Mouse (Mus musculus): ENCODE results near the gene Sprr2e. TPM values are rescaled to one million over a fixed set of nuclear protein-coding genes. Genes with fewer than 3 reads are reported as not detected.

The Sprr2e gene
- polyA plus RNA-seq (2015; fragmentation: Nextera tagmentation; extraction: Ambion mirVana), result not detected in 2 replicates

GRCm38 (mm10) chr3:92351843-92352242, at the start of gene Sprr2e:
Gene Sprr2e (plus strand): TSS chr3:92352143.
- H3K4me2 ChIP-seq (replicated peaks), result no peak within 1 kb of the TSS
- no peaks in the 10 kb centered on the region for H3K27me3 ChIP-seq
- H3K36me3 ChIP-seq, result no peaks in the 10 kb centered on the region
- no peak within 1 kb of the TSS for H3K4me3 ChIP-seq
- no peak within 1 kb of the TSS for H3K27ac ChIP-seq (replicated peaks)
- H3K9ac ChIP-seq (replicated peaks), result no peak within 1 kb of the TSS
- no peaks in the 10 kb centered on the region for H3K9me3 ChIP-seq
- ATAC-seq (replicated peaks), result no peak
- no peaks in the 10 kb centered on the region for H3K4me1 ChIP-seq
- WGBS, result 87% methylated on average over 2 of the region's 2 CpGs

GRCm38 (mm10) chr3:92307406-92307805, 44.5 kb upstream of the Sprr2e start:
- ATAC-seq (replicated peaks), result no peak
- no peak overlapping the region for H3K9ac ChIP-seq (replicated peaks)
- no peak overlapping the region for H3K4me3 ChIP-seq
- H3K27me3 ChIP-seq, result no peaks in the 10 kb centered on the region
- no peak overlapping the region for H3K27ac ChIP-seq (replicated peaks)
- 87% methylated on average over 1 of the region's 1 CpGs for WGBS
- H3K9me3 ChIP-seq, result no peaks in the 10 kb centered on the region
- H3K36me3 ChIP-seq, result no peaks in the 10 kb centered on the region
- H3K4me1 ChIP-seq, result no peaks in the 10 kb centered on the region
- no peak overlapping the region for H3K4me2 ChIP-seq (replicated peaks)

GRCm38 (mm10) chr3:92316320-92316719, 35.6 kb upstream of the Sprr2e start, which contains the start of gene Sprr2b:
Gene Sprr2b (plus strand): TSS chr3:92316620.
- no peaks in the 10 kb centered on the region for H3K27me3 ChIP-seq
- H3K4me2 ChIP-seq (replicated peaks), result no peak within 1 kb of the TSS
- no peaks in the 10 kb centered on the region for H3K4me1 ChIP-seq
- no peaks in the 10 kb centered on the region for H3K36me3 ChIP-seq
- WGBS, result 57% methylated on average over 2 of the region's 2 CpGs
- no peak within 1 kb of the TSS for H3K9ac ChIP-seq (replicated peaks)
- H3K27ac ChIP-seq (replicated peaks), result no peak within 1 kb of the TSS
- ATAC-seq (replicated peaks), result no peak
- H3K4me3 ChIP-seq, result no peak within 1 kb of the TSS
- H3K9me3 ChIP-seq, result no peaks in the 10 kb centered on the region

- H3K36me3 ChIP-seq, result no peaks in the 10 kb centered on the region
- no peak overlapping the region for H3K4me3 ChIP-seq
- no peaks in the 10 kb centered on the region for H3K27me3 ChIP-seq
- no peak overlapping the region for H3K9ac ChIP-seq (replicated peaks)
- WGBS, result 57% methylated on average over 2 of the region's 2 CpGs
- H3K4me1 ChIP-seq, result no peaks in the 10 kb centered on the region
- ATAC-seq (replicated peaks), result no peak
- no peaks in the 10 kb centered on the region for H3K9me3 ChIP-seq
- H3K4me2 ChIP-seq (replicated peaks), result no peak overlapping the region
- H3K27ac ChIP-seq (replicated peaks), result no peak overlapping the region
These were observed 34.6 kb upstream of the Sprr2e start for GRCm38 (mm10) chr3:92317384-92317783.

- Histone ChIP-seq H3K27me3 (no peaks in the 10 kb centered on the region), H3K36me3 (no peaks in the 10 kb centered on the region), H3K4me3 (no peak overlapping the region), H3K4me2 (replicated peaks) (no peak overlapping the region), H3K4me1 (no peaks in the 10 kb centered on the region), H3K9ac (replicated peaks) (no peak overlapping the region), H3K9me3 (no peaks in the 10 kb centered on the region), H3K27ac (replicated peaks) (no peak overlapping the region)
- 83% methylated on average over 1 of the region's 1 CpGs for WGBS
- ATAC-seq (replicated peaks), result no peak
These were observed 15.7 kb upstream of the Sprr2e start for GRCm38 (mm10) chr3:92336278-92336677.

GRCm38 (mm10) chr3:92338840-92339239, 13.1 kb upstream of the Sprr2e start, which contains the start of gene Sprr2d:
Gene Sprr2d (plus strand): TSS chr3:92339140.
- H3K4me1 ChIP-seq, result no peaks in the 10 kb centered on the region
- no peak within 1 kb of the TSS for H3K4me2 ChIP-seq (replicated peaks)
- H3K9me3 ChIP-seq, result no peaks in the 10 kb centered on the region
- H3K36me3 ChIP-seq, result no peaks in the 10 kb centered on the region
- H3K9ac ChIP-seq (replicated peaks), result no peak within 1 kb of the TSS
- no peak within 1 kb of the TSS for H3K27ac ChIP-seq (replicated peaks)
- WGBS, result 90% methylated on average over 5 of the region's 5 CpGs
- no peaks in the 10 kb centered on the region for H3K27me3 ChIP-seq
- no peak within 1 kb of the TSS for H3K4me3 ChIP-seq
- ATAC-seq (replicated peaks), result no peak

- Histone ChIP-seq H3K27me3 (no peaks in the 10 kb centered on the region), H3K36me3 (no peaks in the 10 kb centered on the region), H3K4me2 (replicated peaks) (no peak overlapping the region), H3K4me3 (no peak overlapping the region), H3K9me3 (no peaks in the 10 kb centered on the region), H3K9ac (replicated peaks) (no peak overlapping the region), H3K27ac (replicated peaks) (no peak overlapping the region), H3K4me1 (no peaks in the 10 kb centered on the region)
- ATAC-seq (replicated peaks), result no peak
These were observed 9.7 kb downstream of the Sprr2e start for GRCm38 (mm10) chr3:92361619-92362018.

GRCm38 (mm10) chr3:92364887-92365286, 12.9 kb downstream of the Sprr2e start, which contains the start of gene Sprr2f:
Gene Sprr2f (plus strand): TSS chr3:92365187.
- Histone ChIP-seq H3K27ac (replicated peaks) (no peak within 1 kb of the TSS), H3K4me2 (replicated peaks) (no peak within 1 kb of the TSS)
- WGBS, result 69% methylated on average over 3 of the region's 3 CpGs

GRCm38 (mm10) chr3:92373613-92374012, 21.7 kb downstream of the Sprr2e start:
- H3K4me3 ChIP-seq, result no peak overlapping the region
- 83% methylated on average over 2 of the region's 2 CpGs for WGBS

More at GRCm38 (mm10) chr3:92364887-92365286, 12.9 kb downstream of the Sprr2e start, which contains the start of gene Sprr2f:
- ATAC-seq (replicated peaks), result no peak
- H3K4me3 ChIP-seq, result no peak within 1 kb of the TSS
- no peaks in the 10 kb centered on the region for H3K4me1 ChIP-seq
- H3K36me3 ChIP-seq, result no peaks in the 10 kb centered on the region
- H3K27me3 ChIP-seq, result no peaks in the 10 kb centered on the region
- H3K9ac ChIP-seq (replicated peaks), result no peak within 1 kb of the TSS
- no peaks in the 10 kb centered on the region for H3K9me3 ChIP-seq

GRCm38 (mm10) chr3:92385385-92385784, 33.4 kb downstream of the Sprr2e start, which contains the start of gene Sprr2h:
Gene Sprr2h (plus strand): TSS chr3:92385685.
- no peaks in the 10 kb centered on the region for H3K27me3 ChIP-seq
- no peak for ATAC-seq (replicated peaks)
- H3K27ac ChIP-seq (replicated peaks), result no peak within 1 kb of the TSS
- no peaks in the 10 kb centered on the region for H3K36me3 ChIP-seq
- WGBS, result 89% methylated on average over 1 of the region's 1 CpGs
- H3K4me1 ChIP-seq, result no peaks in the 10 kb centered on the region
- no peak within 1 kb of the TSS for H3K4me3 ChIP-seq
- H3K9me3 ChIP-seq, result no peaks in the 10 kb centered on the region
- no peak within 1 kb of the TSS for H3K4me2 ChIP-seq (replicated peaks)
- no peak within 1 kb of the TSS for H3K9ac ChIP-seq (replicated peaks)

More at GRCm38 (mm10) chr3:92373613-92374012, 21.7 kb downstream of the Sprr2e start:
- Histone ChIP-seq H3K27ac (replicated peaks) (no peak overlapping the region), H3K4me1 (no peaks in the 10 kb centered on the region), H3K4me2 (replicated peaks) (no peak overlapping the region), H3K36me3 (no peaks in the 10 kb centered on the region), H3K9me3 (no peaks in the 10 kb centered on the region), H3K27me3 (no peaks in the 10 kb centered on the region), H3K9ac (replicated peaks) (no peak overlapping the region)
- ATAC-seq (replicated peaks), result no peak

GRCm38 (mm10) chr3:92394301-92394700, 42.4 kb downstream of the Sprr2e start:
- Histone ChIP-seq H3K36me3 (no peaks in the 10 kb centered on the region), H3K9me3 (no peaks in the 10 kb centered on the region), H3K27ac (replicated peaks) (no peak overlapping the region), H3K4me2 (replicated peaks) (no peak overlapping the region), H3K4me3 (no peak overlapping the region), H3K27me3 (no peaks in the 10 kb centered on the region), H3K4me1 (no peaks in the 10 kb centered on the region), H3K9ac (replicated peaks) (no peak overlapping the region)
- WGBS, result 71% methylated on average over 1 of the region's 1 CpGs
- ATAC-seq (replicated peaks), result no peak
